Mouse (Mus musculus): ENCODE results near the gene Gp1bb.

Gene Gp1bb

GRCm38 (mm10) chr16:18628206-18628947 lies 6.2 kb upstream of the Gp1bb start:
- peak; percentile 30 to 44 for DNase-seq (ENCODE audit: low spot score in 2 of 2)

- DNase-seq (ENCODE audit: low spot score in 2 of 2): peak in 1 of 2 experiments; percentile 18
These were observed 5.0 kb upstream of the Gp1bb start for GRCm38 (mm10) chr16:18627163-18627562.

GRCm38 (mm10) chr16:18626376-18626878 lies 4.2 kb upstream of the Gp1bb start, which contains the start of gene Gm49601:
TSS of gene Gm49601 (minus strand) at chr16:18626427.
- DNase-seq (ENCODE audit: low spot score in 2 of 2): peak; percentile 84 to 90

- DNase-seq (ENCODE audit: low spot score in 2 of 2): peak; percentile 80 to 83
These were observed 3.6 kb upstream of the Gp1bb start for GRCm38 (mm10) chr16:18625791-18626311.

- DNase-seq (ENCODE audit: low spot score in 2 of 2): no peak
These were observed 2.9 kb upstream of the Gp1bb start for GRCm38 (mm10) chr16:18625097-18625496.

GRCm38 (mm10) chr16:18624641-18625040 lies 2.4 kb upstream of the Gp1bb start:
- peak; percentile 21 to 30 for DNase-seq (ENCODE audit: low spot score in 2 of 2)

- DNase-seq (ENCODE audit: low spot score in 2 of 2): peak; percentile 15 to 35
These were observed 1.7 kb upstream of the Gp1bb start for GRCm38 (mm10) chr16:18623751-18624540.

GRCm38 (mm10) chr16:18622916-18623750 lies 930 bp upstream of the Gp1bb start:
- DNase-seq (ENCODE audit: low spot score in 2 of 2): peak; percentile 26 to 32

- DNase-seq (ENCODE audit: low spot score in 2 of 2): peak; percentile 51 to 63
These were observed 721 bp downstream of the Gp1bb start for GRCm38 (mm10) chr16:18621362-18622001.

- peak; percentile 47 to 55 for DNase-seq (ENCODE audit: low spot score in 2 of 2)
These were observed 1.4 kb downstream of the Gp1bb start for GRCm38 (mm10) chr16:18620601-18621361.

- DNase-seq (ENCODE audit: low spot score in 2 of 2): peak in 1 of 2 experiments; percentile 31
These were observed 2.0 kb downstream of the Gp1bb start for GRCm38 (mm10) chr16:18620201-18620600.

- DNase-seq (ENCODE audit: low spot score in 2 of 2): peak in 1 of 2 experiments; percentile 6
These were observed 3.1 kb downstream of the Gp1bb start for GRCm38 (mm10) chr16:18619110-18619509.

GRCm38 (mm10) chr16:18618297-18618696 lies 3.9 kb downstream of the Gp1bb start:
- no peak for DNase-seq (ENCODE audit: low spot score in 2 of 2)

- DNase-seq (ENCODE audit: low spot score in 2 of 2): peak; percentile 92
These were observed 4.7 kb downstream of the Gp1bb start for GRCm38 (mm10) chr16:18617370-18618065.

GRCm38 (mm10) chr16:18613301-18613700 lies 8.9 kb downstream of the Gp1bb start:
- no peak for DNase-seq (ENCODE audit: low spot score in 2 of 2)

- no peak for DNase-seq (ENCODE audit: low spot score in 2 of 2)
These were observed 10.5 kb downstream of the Gp1bb start for GRCm38 (mm10) chr16:18611752-18612151.

GRCm38 (mm10) chr16:18609099-18609498 lies 13.1 kb downstream of the Gp1bb start:
- DNase-seq (ENCODE audit: low spot score in 2 of 2): no peak

- DNase-seq (ENCODE audit: low spot score in 2 of 2): no peak
These were observed 14.0 kb downstream of the Gp1bb start for GRCm38 (mm10) chr16:18608226-18608625.

- no peak for DNase-seq (ENCODE audit: low spot score in 2 of 2)
These were observed 16.5 kb downstream of the Gp1bb start for GRCm38 (mm10) chr16:18605705-18606104.
